Mouse (Mus musculus): ENCODE data around the gene Tjap1. TPM values are rescaled to one million over a fixed set of nuclear protein-coding genes. Genes with fewer than 3 reads are reported as not detected.

Gene Tjap1
- polyA plus RNA-seq, 1 experiment from 2014 or later: 29.3 TPM

DNA sequence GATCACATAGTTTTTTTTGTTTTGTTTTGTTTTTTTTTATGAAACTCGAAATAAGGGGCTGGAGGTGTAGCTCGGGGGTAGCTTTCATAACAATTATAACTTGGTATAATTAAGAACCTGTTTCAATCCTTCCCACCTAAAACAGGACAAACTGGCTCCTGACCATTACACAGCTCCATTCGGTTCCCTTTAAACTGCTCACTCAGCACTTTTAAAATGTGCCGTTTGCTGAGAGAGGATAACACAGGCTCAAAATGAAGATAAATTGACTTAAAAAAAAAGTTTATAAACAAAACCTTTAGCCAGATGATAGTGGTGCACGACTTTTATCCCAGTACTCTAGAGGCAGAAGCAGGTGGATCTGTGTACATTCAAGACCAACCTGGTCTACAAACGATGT, 2.6 kb upstream of the Tjap1 start:
- WGBS: 43% methylated on average over 6 of the region's 6 CpGs
- Histone ChIP-seq H3K27ac (ENCODE audit: low read depth, low read length) (no peak overlapping the region), H3K36me3 (ENCODE audit: control insufficient read depth, insufficient read depth) (no peaks in the 10 kb centered on the region), H3K27me3 (replicated peaks; ENCODE audit: control insufficient read depth, insufficient read depth, low read length) (no peaks in the 10 kb centered on the region), H3K4me2 (replicated peaks; ENCODE audit: low read depth) (no peak overlapping the region), H3K4me1 (replicated peaks; ENCODE audit: control insufficient read depth, insufficient read depth, low read length) (0 out of 2 replicates have a peak, but pooled peaks cover 7% of the 10 kb centered on the region), H3K9ac (ENCODE audit: low read depth, low read length) (no peak overlapping the region), H3K9me3 (ENCODE audit: control insufficient read depth) (no peaks in the 10 kb centered on the region), H3K4me3 (ENCODE audit: low read depth, low read length) (no peak overlapping the region)
- TF ChIP-seq CTCF (IDR thresholded peaks at IDR 0.05; ENCODE audit: low read depth): no peak
- ATAC-seq: no peak

DNA sequence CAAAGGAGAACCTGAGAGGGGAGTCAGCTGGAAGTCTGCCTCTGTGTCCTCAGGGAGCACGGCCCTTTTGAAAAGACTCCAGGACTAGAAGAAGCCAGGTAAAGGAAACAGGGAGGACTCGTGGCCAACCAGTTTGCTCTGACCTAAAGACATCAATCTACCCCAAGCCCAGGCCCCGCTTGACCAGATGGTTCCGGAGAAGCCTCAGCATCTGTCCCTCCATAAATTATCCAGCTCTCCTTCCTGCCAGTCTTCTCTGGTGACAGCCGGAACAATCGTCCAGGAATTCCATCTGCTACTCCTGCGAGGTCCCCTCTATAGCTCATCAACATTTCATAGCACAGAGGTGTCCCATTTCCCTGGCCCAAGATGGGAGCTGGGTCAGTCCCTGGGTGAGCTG, 1.8 kb upstream of the Tjap1 start:
- Histone ChIP-seq H3K4me1 (replicated peaks; ENCODE audit: control insufficient read depth, insufficient read depth, low read length) (0 out of 2 replicates have a peak, but pooled peaks cover 7% of the 10 kb centered on the region), H3K9me3 (ENCODE audit: control insufficient read depth) (no peaks in the 10 kb centered on the region), H3K4me3 (ENCODE audit: low read depth, low read length) (no peak overlapping the region), H3K4me2 (replicated peaks; ENCODE audit: low read depth) (no peak overlapping the region), H3K27me3 (replicated peaks; ENCODE audit: control insufficient read depth, insufficient read depth, low read length) (no peaks in the 10 kb centered on the region), H3K27ac (ENCODE audit: low read depth, low read length) (no peak overlapping the region), H3K36me3 (ENCODE audit: control insufficient read depth, insufficient read depth) (peaks cover 5% of the 10 kb centered on the region), H3K9ac (ENCODE audit: low read depth, low read length) (no peak overlapping the region)
- ATAC-seq: no peak
- no peak for TF ChIP-seq CTCF (IDR thresholded peaks at IDR 0.05; ENCODE audit: low read depth)
- 55% methylated on average over 7 of the region's 7 CpGs for WGBS

DNA sequence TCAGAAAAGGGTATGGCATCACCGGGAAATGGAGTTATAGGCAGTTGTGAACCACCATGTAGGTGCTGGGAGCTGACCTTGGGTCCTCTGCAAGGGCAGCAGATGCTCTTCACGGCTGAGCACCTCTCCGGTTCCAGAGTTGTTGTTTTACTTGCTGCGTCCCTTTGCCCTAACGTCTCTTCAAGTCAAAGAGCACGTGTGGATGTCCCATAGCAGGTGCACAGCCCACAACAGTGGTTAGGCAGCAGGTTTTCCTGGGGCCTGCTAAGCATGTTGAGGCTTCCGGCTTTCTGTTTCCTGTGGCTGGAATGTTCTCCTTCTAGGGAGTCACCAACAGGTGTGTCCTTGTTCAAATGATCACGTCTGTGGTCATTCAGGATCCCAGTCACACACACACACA, 1.1 kb upstream of the Tjap1 start:
- H3K4me2 ChIP-seq (replicated peaks; ENCODE audit: low read depth): peak overlapping the region; percentile 98; the same call in 1 of the 2 replicates
- no peak overlapping the region for H3K4me3 ChIP-seq (ENCODE audit: low read depth, low read length)
- H3K27me3 ChIP-seq (replicated peaks; ENCODE audit: control insufficient read depth, insufficient read depth, low read length): no peaks in the 10 kb centered on the region
- no peaks in the 10 kb centered on the region for H3K9me3 ChIP-seq (ENCODE audit: control insufficient read depth)
- no peak for TF ChIP-seq CTCF (IDR thresholded peaks at IDR 0.05; ENCODE audit: low read depth)
- H3K36me3 ChIP-seq (ENCODE audit: control insufficient read depth, insufficient read depth): peaks cover 13% of the 10 kb centered on the region
- no peak overlapping the region for H3K9ac ChIP-seq (ENCODE audit: low read depth, low read length)
- no peak overlapping the region for H3K27ac ChIP-seq (ENCODE audit: low read depth, low read length)
- 85% methylated on average over 8 of the region's 8 CpGs for WGBS
- H3K4me1 ChIP-seq (replicated peaks; ENCODE audit: control insufficient read depth, insufficient read depth, low read length): 0 out of 2 replicates have a peak, but pooled peaks cover 7% of the 10 kb centered on the region
- ATAC-seq: no peak

DNA sequence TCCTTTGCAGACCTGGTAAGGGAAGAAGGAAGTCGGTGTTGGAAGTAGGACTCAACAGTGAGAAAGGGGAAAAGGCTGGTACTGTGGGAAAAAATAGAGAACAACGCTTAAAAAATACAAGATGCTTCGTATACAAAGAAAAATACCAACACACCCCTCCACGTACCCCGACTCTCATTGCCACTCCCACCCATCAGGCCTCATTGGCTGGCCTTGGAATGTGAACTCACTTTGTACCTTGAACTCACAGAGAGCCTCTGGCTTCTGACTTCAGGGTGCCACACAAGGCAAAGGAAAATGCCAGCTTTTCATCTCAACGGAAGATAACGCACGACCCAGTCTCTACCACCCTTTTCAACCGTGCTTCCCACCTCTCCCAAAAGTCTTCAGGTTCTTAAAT, 314 bp upstream of the Tjap1 start:
- Histone ChIP-seq H3K4me1 (replicated peaks; ENCODE audit: control insufficient read depth, insufficient read depth, low read length) (0 out of 2 replicates have a peak, but pooled peaks cover 7% of the 10 kb centered on the region), H3K4me2 (replicated peaks; ENCODE audit: low read depth) (peak overlapping the region; percentile 98), H3K27me3 (replicated peaks; ENCODE audit: control insufficient read depth, insufficient read depth, low read length) (no peaks in the 10 kb centered on the region), H3K9me3 (ENCODE audit: control insufficient read depth) (no peaks in the 10 kb centered on the region), H3K4me3 (ENCODE audit: low read depth, low read length) (peak overlapping the region; percentile 64), H3K9ac (ENCODE audit: low read depth, low read length) (no peak overlapping the region; the same call in 1 of the 2 replicates), H3K27ac (ENCODE audit: low read depth, low read length) (peak overlapping the region; percentile 72), H3K36me3 (ENCODE audit: control insufficient read depth, insufficient read depth) (peaks cover 13% of the 10 kb centered on the region)
- 13% methylated on average over 9 of the region's 9 CpGs for WGBS
- peak; percentile 78 for ATAC-seq
- TF ChIP-seq CTCF (IDR thresholded peaks at IDR 0.05; ENCODE audit: low read depth): no peak

DNA sequence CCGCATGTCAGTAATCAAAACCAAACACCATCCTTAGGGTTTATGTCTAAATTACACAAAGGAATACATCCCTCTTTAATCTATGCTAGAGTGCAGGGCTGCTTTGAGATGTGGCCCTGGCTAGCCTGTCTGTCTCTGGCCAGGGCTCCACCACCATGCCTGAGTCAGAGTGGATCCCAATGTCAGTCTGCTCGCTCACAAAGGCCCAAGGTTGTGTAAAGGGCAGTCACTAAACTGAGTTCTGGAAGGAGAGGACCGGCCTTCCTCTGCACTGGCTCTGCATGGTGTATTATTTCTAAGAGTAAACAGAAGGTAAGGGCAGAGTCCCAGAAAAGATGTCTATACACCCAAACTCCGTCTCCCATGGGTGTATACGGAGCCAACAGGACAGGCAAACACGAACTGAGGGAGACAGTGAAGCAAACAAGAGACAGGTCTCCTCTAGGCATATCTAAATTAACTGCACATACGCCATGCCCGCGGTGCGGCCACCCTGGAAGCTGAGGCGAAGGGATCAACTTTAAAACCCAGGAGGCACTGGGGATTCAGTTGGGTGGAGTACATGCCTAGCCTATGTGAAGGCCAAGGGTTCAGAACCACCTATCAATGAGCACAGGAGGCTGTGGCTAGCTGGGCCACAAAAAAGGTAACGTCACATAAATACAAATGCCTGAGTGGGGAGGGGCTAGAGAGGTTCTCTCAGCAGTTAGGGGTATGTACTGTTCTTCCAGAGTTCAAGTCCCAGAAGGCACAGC, 4.6 kb downstream of the Tjap1 start:
- no peak overlapping the region for H3K9ac ChIP-seq (ENCODE audit: low read depth, low read length)
- H3K36me3 ChIP-seq (ENCODE audit: control insufficient read depth, insufficient read depth): peaks cover 36% of the 10 kb centered on the region
- H3K4me2 ChIP-seq (replicated peaks; ENCODE audit: low read depth): no peak overlapping the region
- no peak for ATAC-seq
- H3K27ac ChIP-seq (ENCODE audit: low read depth, low read length): no peak overlapping the region
- no peak for TF ChIP-seq CTCF (IDR thresholded peaks at IDR 0.05; ENCODE audit: low read depth)
- WGBS: 86% methylated on average over 12 of the region's 12 CpGs
- H3K27me3 ChIP-seq (replicated peaks; ENCODE audit: control insufficient read depth, insufficient read depth, low read length): no peaks in the 10 kb centered on the region
- 0 out of 2 replicates have a peak, but pooled peaks cover 2% of the 10 kb centered on the region for H3K4me1 ChIP-seq (replicated peaks; ENCODE audit: control insufficient read depth, insufficient read depth, low read length)
- H3K4me3 ChIP-seq (ENCODE audit: low read depth, low read length): no peak overlapping the region
- no peaks in the 10 kb centered on the region for H3K9me3 ChIP-seq (ENCODE audit: control insufficient read depth)

DNA sequence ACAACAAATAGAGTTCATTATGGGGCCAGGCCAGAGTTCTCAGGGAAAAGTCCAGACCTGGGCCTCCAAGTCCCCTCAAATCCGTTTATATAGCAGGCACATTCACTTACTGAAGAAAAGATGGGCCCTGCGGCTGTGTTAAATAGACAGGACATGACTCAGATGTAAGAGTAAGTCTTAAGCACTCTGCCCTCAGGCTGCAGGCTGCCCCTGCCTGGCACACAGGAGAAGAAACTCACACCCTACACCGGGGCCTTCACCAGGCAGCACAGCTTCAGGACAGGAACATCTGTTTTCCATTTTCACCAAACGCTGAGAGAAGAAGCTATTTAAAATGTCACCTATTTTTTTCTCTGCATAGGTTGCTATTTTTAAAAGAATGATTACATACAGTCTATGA, 5.2 kb downstream of the Tjap1 start:
- no peak for ATAC-seq
- Histone ChIP-seq H3K4me3 (ENCODE audit: low read depth, low read length) (no peak overlapping the region), H3K9me3 (ENCODE audit: control insufficient read depth) (no peaks in the 10 kb centered on the region), H3K4me1 (replicated peaks; ENCODE audit: control insufficient read depth, insufficient read depth, low read length) (0 out of 2 replicates have a peak, but pooled peaks cover 2% of the 10 kb centered on the region), H3K27ac (ENCODE audit: low read depth, low read length) (no peak overlapping the region), H3K4me2 (replicated peaks; ENCODE audit: low read depth) (no peak overlapping the region), H3K27me3 (replicated peaks; ENCODE audit: control insufficient read depth, insufficient read depth, low read length) (no peaks in the 10 kb centered on the region), H3K36me3 (ENCODE audit: control insufficient read depth, insufficient read depth) (peaks cover 36% of the 10 kb centered on the region), H3K9ac (ENCODE audit: low read depth, low read length) (no peak overlapping the region)
- WGBS: 69% methylated on average over 4 of the region's 4 CpGs
- no peak for TF ChIP-seq CTCF (IDR thresholded peaks at IDR 0.05; ENCODE audit: low read depth)
